Mouse (Mus musculus) ES-E14 (cell line): ENCODE data around the gene Slit3. TPM values are rescaled to one million over a fixed set of nuclear protein-coding genes. Genes with fewer than 3 reads are reported as not detected.

Experiments
- DNase-seq: peaks from one replicate; pipeline ENCODE4 v3.0.0-alpha.2; 2013; ENCODE audit warnings: low read depth, low spot score
- H3K27ac ChIP-seq: 2 replicates; pipeline ENCODE4 v1.5.1; 2012; ENCODE audit warnings: low read depth, mild to moderate bottlenecking, low read length, moderate library complexity, mixed read lengths; ENCODE audit not compliant: poor library complexity, insufficient read depth, severe bottlenecking
- H3K36me3 ChIP-seq: 2 replicates; pipeline ENCODE4 v1.6.1; 2012; ENCODE audit warnings: mild to moderate bottlenecking, low read length, moderate library complexity, mixed read lengths; ENCODE audit not compliant: control insufficient read depth, poor library complexity, insufficient read depth, severe bottlenecking
- H3K4me1 ChIP-seq, 2 experiments: fragments of 150-350 bp in 1 of 2; sonication (generic) in 1 of 2; 2 replicates each; pipeline ENCODE4 v1.6.1; 2012; ENCODE audit warnings: low read length in 2 of 2, mild to moderate bottlenecking in 1 of 2, mixed read lengths in 1 of 2; ENCODE audit not compliant: control insufficient read depth in 2 of 2, insufficient read depth in 2 of 2, poor library complexity in 1 of 2
- H3K4me3 ChIP-seq, 2 experiments: fragments of 150-350 bp in 1 of 2; sonication (generic) in 1 of 2; 2 replicates each; pipeline ENCODE4 v1.5.1; 2012; ENCODE audit warnings: low read length in 2 of 2, low read depth in 1 of 2, mild to moderate bottlenecking in 1 of 2, mixed read lengths in 1 of 2; ENCODE audit not compliant: insufficient read depth in 1 of 2, poor library complexity in 1 of 2, severe bottlenecking in 1 of 2
- H3K9ac ChIP-seq: 2 replicates; pipeline ENCODE4 v1.6.1; 2012; ENCODE audit warnings: low read depth, mild to moderate bottlenecking, low read length, mixed read lengths; ENCODE audit not compliant: poor library complexity, insufficient read depth, severe bottlenecking
- H3K9me3 ChIP-seq: fragments of 150-350 bp; sonication (generic); 2 replicates; pipeline ENCODE4 v1.6.1; 2012; ENCODE audit warnings: low read depth, mild to moderate bottlenecking, low read length; ENCODE audit not compliant: control insufficient read depth, insufficient read depth
- CHD2 ChIP-seq: IDR thresholded peaks from 2 replicates; pipeline ENCODE4 v1.6.1; 2014; ENCODE audit warnings: mild to moderate bottlenecking, low read depth, low read length, inconsistent platforms
- HCFC1 ChIP-seq: IDR thresholded peaks from 2 replicates; pipeline ENCODE4 v1.6.1; 2012; ENCODE audit warnings: low read length, inconsistent platforms, borderline replicate concordance; ENCODE audit not compliant: insufficient read depth
- MAFK ChIP-seq: IDR thresholded peaks from 2 replicates; pipeline ENCODE4 v1.6.1; 2014; ENCODE audit warnings: mild to moderate bottlenecking, low read depth, low read length, inconsistent platforms; ENCODE audit not compliant: insufficient read depth
- ZC3H11A ChIP-seq: IDR thresholded peaks from 2 replicates; pipeline ENCODE4 v1.6.1; 2012; ENCODE audit warnings: low read depth, mild to moderate bottlenecking, inconsistent platforms, low read length, borderline replicate concordance
- ZNF384 ChIP-seq: IDR thresholded peaks from 2 replicates; pipeline ENCODE4 v1.6.1; 2012; ENCODE audit warnings: low read depth, low read length, inconsistent platforms
- in situ Hi-C, 2 experiments: fragments of 600-800 bp; cut with MboI; formaldehyde crosslinking; loops; one replicate each; pipeline ENCODE4 v1.15.1; 2025; ENCODE audit warnings: low sequenced_read_pairs in 2 of 2, inconsistent platforms in 1 of 2; ENCODE audit not compliant: unreplicated experiment in 2 of 2
- total RNA-seq: library from RNA; depleted of rRNA; stranded (reverse); fragments of 300-350 nt; gene quantifications from 2 replicates; pipeline ENCODE4 v1.2.3, GENCODE M21; 2012

The Slit3 gene
- total RNA-seq, 1 experiment, result 3.7 TPM

DNA sequence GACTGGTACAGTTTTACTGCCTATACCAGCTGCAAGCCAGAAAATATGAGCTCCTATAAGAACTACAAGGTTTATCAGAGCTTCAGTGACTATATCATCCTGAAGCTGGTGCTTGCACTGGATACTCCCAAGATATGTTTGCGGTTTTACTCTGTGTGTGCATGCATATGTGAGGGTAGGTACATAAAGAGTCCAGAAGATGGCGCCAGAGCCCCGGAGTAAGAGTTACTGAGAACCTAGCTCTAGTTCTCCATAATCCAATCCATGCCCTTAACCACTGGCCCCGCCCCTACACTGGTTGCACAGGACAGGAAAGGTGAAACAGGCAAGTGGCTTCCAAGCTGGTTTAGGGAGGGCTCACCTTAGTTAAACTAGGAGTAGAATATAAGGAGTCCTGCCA is 246.2 kb downstream of the Slit3 start:
- peaks cover 7 to 14% of the 10 kb centered on the region in 2 experiments; a peak in 2 of 4 replicates for H3K4me1 ChIP-seq
- no peak for TF ChIP-seq MAFK
- no peak for TF ChIP-seq HCFC1
- TF ChIP-seq ZC3H11A, result peak; percentile 100
- TF ChIP-seq ZNF384, result no peak
- TF ChIP-seq CHD2, result no peak

DNA sequence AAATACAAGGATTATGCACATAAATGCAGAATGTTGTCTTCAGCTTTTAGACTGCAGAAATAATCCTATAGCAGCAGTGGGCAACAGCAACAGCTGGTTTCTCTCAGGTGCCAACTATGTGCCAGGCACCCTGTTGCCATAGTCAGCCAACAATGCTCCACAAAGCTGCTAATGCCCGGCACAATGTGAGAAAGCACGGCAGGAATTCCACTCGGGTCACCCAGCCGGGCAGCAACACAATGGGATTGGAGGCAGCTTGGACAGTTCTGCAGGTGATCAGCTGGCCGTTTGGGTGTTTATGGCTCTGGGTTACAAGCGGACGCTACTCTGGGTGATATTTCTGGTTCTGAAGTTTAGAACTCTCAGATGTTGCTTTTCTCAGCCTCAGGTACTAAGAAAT is 248.9 kb downstream of the Slit3 start:
- Histone ChIP-seq H3K27ac (no peak overlapping the region), H3K9ac (no peak overlapping the region), H3K36me3 (no peaks in the 10 kb centered on the region), H3K4me3 (no peak overlapping the region), H3K9me3 (no peaks in the 10 kb centered on the region), H3K4me1 (peaks cover 9 to 14% of the 10 kb centered on the region in 2 experiments; a peak in 2 of 4 replicates)
- DNase-seq, result no peak
- TF ChIP-seq CHD2 (no peak), ZC3H11A (no peak), HCFC1 (no peak), MAFK (no peak), ZNF384 (no peak)
- in situ Hi-C loops, result loop anchor here (5.0 to 10.0 kb wide), 6 partner anchors 37 to 325 kb away; no protein-coding TSS in a partner anchor

More for the DNA sequence above, 246.2 kb downstream of the Slit3 start:
- in situ Hi-C loops, result loop anchor here (5.0 to 10.0 kb wide), 6 partner anchors 40 to 328 kb away; no protein-coding TSS in a partner anchor
- no peaks in the 10 kb centered on the region for H3K9me3 ChIP-seq
- H3K27ac ChIP-seq, result no peak overlapping the region
- no peak overlapping the region for H3K9ac ChIP-seq
- no peak overlapping the region for H3K4me3 ChIP-seq
- DNase-seq, result peak; percentile 98
- no peaks in the 10 kb centered on the region for H3K36me3 ChIP-seq

DNA sequence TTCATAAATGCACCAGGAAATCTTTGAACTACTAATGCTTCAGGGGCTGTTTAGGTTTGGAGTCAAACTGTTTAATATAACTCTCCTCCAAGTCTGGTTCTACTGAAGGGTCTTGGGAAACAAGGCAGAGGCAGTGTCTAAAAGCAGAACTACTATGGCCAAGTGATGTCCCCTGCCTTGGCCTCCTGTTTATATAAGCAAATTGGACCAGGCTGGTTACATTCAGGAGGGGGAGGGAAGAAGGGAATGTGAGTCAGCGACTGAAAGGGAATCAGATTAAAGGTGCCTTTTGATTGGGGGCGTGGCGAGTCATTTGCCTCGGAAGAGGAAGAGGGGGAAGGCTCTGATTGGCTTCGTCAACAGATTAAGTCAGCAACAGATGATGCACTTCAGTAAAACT is 249.7 kb downstream of the Slit3 start:
- no peak for DNase-seq
- peaks cover 9 to 16% of the 10 kb centered on the region in 2 experiments; a peak in 2 of 4 replicates for H3K4me1 ChIP-seq
- no peak overlapping the region for H3K27ac ChIP-seq
- H3K9ac ChIP-seq, result no peak overlapping the region
- H3K36me3 ChIP-seq, result no peaks in the 10 kb centered on the region
- H3K4me3 ChIP-seq, result no peak overlapping the region
- in situ Hi-C loops, result no loop called here
- no peaks in the 10 kb centered on the region for H3K9me3 ChIP-seq
- no peak for TF ChIP-seq MAFK
- TF ChIP-seq HCFC1, result no peak
- no peak for TF ChIP-seq ZNF384
- no peak for TF ChIP-seq CHD2
- no peak for TF ChIP-seq ZC3H11A

DNA sequence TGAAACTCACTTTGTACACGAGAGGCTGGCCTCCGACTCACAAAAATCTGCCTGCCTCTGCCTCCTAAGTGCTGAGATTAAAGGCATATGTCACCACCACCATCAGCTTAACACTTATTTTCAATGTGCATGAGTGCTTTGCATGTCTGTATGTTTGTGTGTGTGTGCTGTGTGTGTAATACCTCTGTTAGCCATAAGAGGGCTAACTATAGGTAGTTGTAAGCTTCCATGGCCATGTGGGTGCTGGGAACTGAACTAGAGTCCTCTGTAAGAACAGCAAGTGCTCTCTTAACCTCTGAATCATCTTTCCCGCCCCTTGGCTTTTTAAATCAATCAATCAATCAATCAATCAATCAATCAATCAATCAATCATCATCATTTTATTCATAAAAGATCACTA is 251.4 kb downstream of the Slit3 start:
- DNase-seq, result no peak
- Histone ChIP-seq H3K27ac (no peak overlapping the region), H3K4me3 (no peak overlapping the region), H3K9me3 (no peaks in the 10 kb centered on the region), H3K4me1 (peaks cover 9 to 16% of the 10 kb centered on the region in 2 experiments; a peak in 2 of 4 replicates), H3K9ac (no peak overlapping the region), H3K36me3 (no peaks in the 10 kb centered on the region)
- TF ChIP-seq HCFC1 (no peak), ZC3H11A (peak; percentile 43; the same call in 1 of the 2 replicates), CHD2 (no peak), ZNF384 (no peak)
- in situ Hi-C loops, result no loop called here

GRCm38 (mm10) chr11:35375072-35375471 is 254.0 kb downstream of the Slit3 start:
- DNase-seq, result no peak
- in situ Hi-C loops, result no loop called here

More at GRCm38 (mm10) chr11:35375072-35375471, 254.0 kb downstream of the Slit3 start:
- Histone ChIP-seq H3K36me3 (no peaks in the 10 kb centered on the region), H3K9me3 (no peaks in the 10 kb centered on the region), H3K4me3 (no peak overlapping the region), H3K27ac (no peak overlapping the region), H3K4me1 (peaks cover 11 to 12% of the 10 kb centered on the region in 2 experiments; a peak in 3 of 4 replicates), H3K9ac (no peak overlapping the region)
- TF ChIP-seq CHD2 (no peak), ZNF384 (no peak), HCFC1 (no peak), MAFK (no peak), ZC3H11A (no peak)
